Mouse (Mus musculus) heart, embryonic 11.5 days (tissue): ENCODE measurements around the gene Hist2h2aa1. TPM values are rescaled to one million over a fixed set of nuclear protein-coding genes. Genes with fewer than 3 reads are reported as not detected.
"Not testable (repeated sequence)": the region's sequence is repeated elsewhere in the genome, so short reads cannot be mapped to it uniquely, and the experiment has no call there.

Experiments used
- ATAC-seq: fragments of 200-750 bp; cut with Nextera tagmentation; replicated peaks from 2 replicates; pipeline ENCODE4 v1.8.0; 2017; ENCODE audit warnings: moderate library complexity; ENCODE audit not compliant: insufficient number of reproducible peaks, low FRiP score, low TSS enrichment
- H3K27ac ChIP-seq: fragments of 300-500 bp; sonication (generic); 2 replicates; pipeline ENCODE4 v1.5.1; 2014; ENCODE audit warnings: mild to moderate bottlenecking, low read depth, low read length
- H3K27me3 ChIP-seq: fragments of 300-500 bp; sonication (generic); 2 replicates; pipeline ENCODE4 v1.6.1; 2014; ENCODE audit warnings: mild to moderate bottlenecking, low read length, mixed read lengths; ENCODE audit not compliant: control insufficient read depth, insufficient read depth
- H3K36me3 ChIP-seq: fragments of 300-500 bp; sonication (generic); 2 replicates; pipeline ENCODE4 v1.6.1; 2014; ENCODE audit warnings: mild to moderate bottlenecking, low read length, moderate library complexity, mixed read lengths; ENCODE audit not compliant: control insufficient read depth, insufficient read depth
- H3K4me1 ChIP-seq: fragments of 300-500 bp; sonication (generic); 2 replicates; pipeline ENCODE4 v1.6.1; 2014; ENCODE audit warnings: low read length; ENCODE audit not compliant: control insufficient read depth, insufficient read depth
- H3K4me2 ChIP-seq: fragments of 300-500 bp; sonication (generic); 2 replicates; pipeline ENCODE4 v1.6.1; 2014; ENCODE audit warnings: mild to moderate bottlenecking, moderate library complexity
- H3K4me3 ChIP-seq: fragments of 300-500 bp; sonication (generic); 2 replicates; pipeline ENCODE4 v1.5.1; 2014; ENCODE audit warnings: low read depth, low read length
- H3K9ac ChIP-seq: fragments of 300-500 bp; sonication (generic); 2 replicates; pipeline ENCODE4 v1.6.1; 2014; ENCODE audit warnings: mild to moderate bottlenecking, low read depth, low read length, moderate library complexity
- H3K9me3 ChIP-seq: fragments of 300-500 bp; sonication (generic); replicated peaks from 2 replicates; pipeline ENCODE4 v1.6.1; 2016; ENCODE audit warnings: low read length; ENCODE audit not compliant: control insufficient read depth
- WGBS: fragments of 180-500 bp; shearing (Covaris S2); extraction: QIAGEN DNeasy Blood & Tissue Kit; methylation state at CpG from one replicate; pipeline ENCODE4 v1.1.7; 2014; ENCODE audit not compliant: insufficient replicate concordance; 5-methylcytosine and 5-hydroxymethylcytosine counted together
- polyA plus RNA-seq: library from polyadenylated mRNA; unstranded; fragments of >200 nt; fragmentation: Nextera tagmentation; extraction: Ambion mirVana; gene quantifications from 2 replicates; pipeline ENCODE4 v1.2.1, GENCODE M21; 2014

Hist2h2aa1 gene
- polyA plus RNA-seq, 1 experiment from 2014 or later, result 7.9 TPM

- Histone ChIP-seq H3K9me3 (no peaks in the 10 kb centered on the region), H3K4me1 (peaks cover 4% of the 10 kb centered on the region; the same call in 1 of the 2 replicates), H3K9ac (peak overlapping the region; percentile 79), H3K4me2 (peak overlapping the region; percentile 93), H3K27me3 (peaks cover 4% of the 10 kb centered on the region; the same call in 1 of the 2 replicates), H3K27ac (peak overlapping the region; percentile 80), H3K36me3 (no peaks in the 10 kb centered on the region), H3K4me3 (peak overlapping the region; percentile 56)
- ATAC-seq, result peak; percentile 82
- WGBS, result under 1% methylated on average over 49 of the region's 49 CpGs
Observed at GRCm38 (mm10) chr3:96277800-96278624, 32.7 kb downstream of the Hist2h2aa1 start.

- Histone ChIP-seq H3K4me2 (no peak overlapping the region), H3K4me3 (no peak overlapping the region), H3K27ac (no peak overlapping the region), H3K4me1 (peaks cover 4% of the 10 kb centered on the region; the same call in 1 of the 2 replicates), H3K9me3 (no peaks in the 10 kb centered on the region), H3K27me3 (peaks cover 15% of the 10 kb centered on the region), H3K9ac (no peak overlapping the region), H3K36me3 (no peaks in the 10 kb centered on the region)
- WGBS, result 47% methylated on average over 6 of the region's 6 CpGs
- ATAC-seq, result no peak
Observed at GRCm38 (mm10) chr3:96280660-96281059, 35.4 kb downstream of the Hist2h2aa1 start.

GRCm38 (mm10) chr3:96284457-96284856 lies 39.2 kb downstream of the Hist2h2aa1 start:
- no peak for ATAC-seq
- no peaks in the 10 kb centered on the region for H3K36me3 ChIP-seq
- peaks cover 20% of the 10 kb centered on the region for H3K27me3 ChIP-seq
- peak overlapping the region; percentile 41 for H3K4me2 ChIP-seq
- H3K9ac ChIP-seq, result no peak overlapping the region
- H3K4me3 ChIP-seq, result no peak overlapping the region
- H3K27ac ChIP-seq, result no peak overlapping the region
- no peaks in the 10 kb centered on the region for H3K9me3 ChIP-seq
- H3K4me1 ChIP-seq, result no peaks in the 10 kb centered on the region
- 14% methylated on average over 4 of the region's 4 CpGs for WGBS

GRCm38 (mm10) chr3:96287334-96287733 lies 42.0 kb downstream of the Hist2h2aa1 start:
- WGBS, result 89% methylated on average over 11 of the region's 11 CpGs
- ATAC-seq, result not testable (repeated sequence)

GRCm38 (mm10) chr3:96289201-96289600 lies 43.9 kb downstream of the Hist2h2aa1 start:
- peaks cover 8% of the 10 kb centered on the region; the same call in 1 of the 2 replicates for H3K27me3 ChIP-seq
- no peaks in the 10 kb centered on the region for H3K9me3 ChIP-seq
- no peak for ATAC-seq
- H3K27ac ChIP-seq, result no peak overlapping the region
- WGBS, result 60% methylated on average over 3 of the region's 3 CpGs
- no peak overlapping the region for H3K4me3 ChIP-seq
- H3K9ac ChIP-seq, result no peak overlapping the region
- H3K36me3 ChIP-seq, result no peaks in the 10 kb centered on the region
- no peaks in the 10 kb centered on the region for H3K4me1 ChIP-seq
- no peak overlapping the region for H3K4me2 ChIP-seq

More at GRCm38 (mm10) chr3:96287334-96287733, 42.0 kb downstream of the Hist2h2aa1 start:
- not testable (repeated sequence) for H3K27ac ChIP-seq, H3K9me3 ChIP-seq, H3K36me3 ChIP-seq, H3K4me3 ChIP-seq, H3K4me1 ChIP-seq, H3K4me2 ChIP-seq, H3K9ac ChIP-seq
- H3K27me3 ChIP-seq, result peaks cover 18% of the 10 kb centered on the region

- H3K36me3 ChIP-seq, H3K9me3 ChIP-seq, H3K27me3 ChIP-seq, H3K9ac ChIP-seq, H3K4me3 ChIP-seq, ATAC-seq, H3K27ac ChIP-seq, H3K4me1 ChIP-seq, H3K4me2 ChIP-seq: not testable (repeated sequence)
- 88% methylated on average over 3 of the region's 3 CpGs for WGBS
Observed at GRCm38 (mm10) chr3:96290727-96291126, 45.4 kb downstream of the Hist2h2aa1 start.

- H3K9ac ChIP-seq, result no peak overlapping the region
- H3K9me3 ChIP-seq, result no peaks in the 10 kb centered on the region
- no peak overlapping the region for H3K4me2 ChIP-seq
- no peaks in the 10 kb centered on the region for H3K27me3 ChIP-seq
- no peaks in the 10 kb centered on the region for H3K36me3 ChIP-seq
- no peak overlapping the region for H3K27ac ChIP-seq
- no peak for ATAC-seq
- no peak overlapping the region for H3K4me3 ChIP-seq
- no peaks in the 10 kb centered on the region for H3K4me1 ChIP-seq
- 63% methylated on average over 6 of the region's 6 CpGs for WGBS
Observed at GRCm38 (mm10) chr3:96292641-96293040, 47.3 kb downstream of the Hist2h2aa1 start.

GRCm38 (mm10) chr3:96293368-96293767 lies 48.1 kb downstream of the Hist2h2aa1 start:
- ATAC-seq, result no peak
- Histone ChIP-seq H3K4me2 (no peak overlapping the region), H3K4me1 (no peaks in the 10 kb centered on the region), H3K4me3 (no peak overlapping the region), H3K27me3 (no peaks in the 10 kb centered on the region), H3K27ac (no peak overlapping the region), H3K36me3 (no peaks in the 10 kb centered on the region), H3K9ac (no peak overlapping the region), H3K9me3 (no peaks in the 10 kb centered on the region)
- WGBS, result 50% methylated on average over 5 of the region's 5 CpGs

- H3K4me2 ChIP-seq, result no peak within 1 kb of the TSS
- WGBS, result 77% methylated on average over 4 of the region's 4 CpGs
- H3K27me3 ChIP-seq, result no peaks in the 10 kb centered on the region
- no peak for ATAC-seq
- H3K36me3 ChIP-seq, result no peaks in the 10 kb centered on the region
- no peak within 1 kb of the TSS for H3K4me3 ChIP-seq
- H3K4me1 ChIP-seq, result no peaks in the 10 kb centered on the region
- no peaks in the 10 kb centered on the region for H3K9me3 ChIP-seq
- no peak within 1 kb of the TSS for H3K27ac ChIP-seq
- no peak within 1 kb of the TSS for H3K9ac ChIP-seq
Observed at GRCm38 (mm10) chr3:96293787-96294186, 48.5 kb downstream of the Hist2h2aa1 start, which contains the start of gene Fcgr1. TSS of gene Fcgr1 (minus strand) at chr3:96293969.
